Mouse (Mus musculus) activated CD4-positive, CD25-positive, alpha-beta regulatory T cell, adult 4 months (primary cell): Measurements from ENCODE around the gene Abl2. TPM values are rescaled to one million over a fixed set of nuclear protein-coding genes. Genes with fewer than 3 reads are reported as not detected.
A peak's percentile ranks its signal among the peaks of the same experiment; 100 is the strongest.

Experiments used
- ATAC-seq: one replicate; pipeline ENCODE4 v1.8.0; 2017
- polyA plus RNA-seq, 2 experiments: library from polyadenylated mRNA; unstranded; fragments of 100-300 nt; shearing (Covaris generic); gene quantifications; one replicate each; pipeline ENCODE4 v1.2.1; 2017

Abl2 gene
- polyA plus RNA-seq, 2 experiments from 2014 or later, result 3.3 TPM

GRCm38 (mm10) chr1:156639455-156639854 lies 80.9 kb downstream of the Abl2 start:
- ATAC-seq, result no peak

GRCm38 (mm10) chr1:156640577-156640976 lies 82.0 kb downstream of the Abl2 start:
- ATAC-seq, result peak; percentile 52

- ATAC-seq, result no peak
These were observed 83.2 kb downstream of the Abl2 start for GRCm38 (mm10) chr1:156641808-156642207.

- no peak for ATAC-seq
These were observed 84.2 kb downstream of the Abl2 start for GRCm38 (mm10) chr1:156642813-156643212.

- ATAC-seq, result no peak
These were observed 85.5 kb downstream of the Abl2 start for GRCm38 (mm10) chr1:156644061-156644460.

- ATAC-seq, result no peak
These were observed 86.4 kb downstream of the Abl2 start for GRCm38 (mm10) chr1:156644780-156645523.

- no peak for ATAC-seq
These were observed 87.4 kb downstream of the Abl2 start for GRCm38 (mm10) chr1:156645971-156646370.

- ATAC-seq, result no peak
These were observed 90.1 kb downstream of the Abl2 start for GRCm38 (mm10) chr1:156648705-156649104.

GRCm38 (mm10) chr1:156650631-156651030 lies 92.0 kb downstream of the Abl2 start:
- no peak for ATAC-seq

- no peak for ATAC-seq
These were observed 93.7 kb downstream of the Abl2 start for GRCm38 (mm10) chr1:156652189-156652822.

- peak; percentile 47 for ATAC-seq
These were observed 96.3 kb downstream of the Abl2 start for GRCm38 (mm10) chr1:156654735-156655530.

GRCm38 (mm10) chr1:156657523-156657922 lies 98.9 kb downstream of the Abl2 start:
- no peak for ATAC-seq

GRCm38 (mm10) chr1:156658676-156659075 lies 100.1 kb downstream of the Abl2 start:
- no peak for ATAC-seq

GRCm38 (mm10) chr1:156659906-156660659 lies 101.5 kb downstream of the Abl2 start:
- ATAC-seq, result peak; percentile 49

- peak; percentile 24 for ATAC-seq
These were observed 102.2 kb downstream of the Abl2 start for GRCm38 (mm10) chr1:156660660-156661236.

- ATAC-seq, result no peak
These were observed 107.2 kb downstream of the Abl2 start for GRCm38 (mm10) chr1:156665777-156666176.

GRCm38 (mm10) chr1:156667141-156667926 lies 108.7 kb downstream of the Abl2 start:
- ATAC-seq, result no peak

GRCm38 (mm10) chr1:156668602-156669001 lies 110.0 kb downstream of the Abl2 start:
- no peak for ATAC-seq

- ATAC-seq, result no peak
These were observed 110.8 kb downstream of the Abl2 start for GRCm38 (mm10) chr1:156669208-156669983.

GRCm38 (mm10) chr1:156671921-156672320 lies 113.3 kb downstream of the Abl2 start:
- ATAC-seq, result no peak
